Mouse (Mus musculus) kidney, postnatal 25 days (tissue): ENCODE measurements around the gene Chac1.
A peak's percentile ranks its signal among the peaks of the same experiment; 100 is the strongest.

ENCODE experiments used
- DNase-seq, 2 experiments: peaks; one replicate each; pipeline ENCODE4 v3.0.0; 2021; ENCODE audit warnings: mixed read lengths in 2 of 2

Chac1 gene

DNA sequence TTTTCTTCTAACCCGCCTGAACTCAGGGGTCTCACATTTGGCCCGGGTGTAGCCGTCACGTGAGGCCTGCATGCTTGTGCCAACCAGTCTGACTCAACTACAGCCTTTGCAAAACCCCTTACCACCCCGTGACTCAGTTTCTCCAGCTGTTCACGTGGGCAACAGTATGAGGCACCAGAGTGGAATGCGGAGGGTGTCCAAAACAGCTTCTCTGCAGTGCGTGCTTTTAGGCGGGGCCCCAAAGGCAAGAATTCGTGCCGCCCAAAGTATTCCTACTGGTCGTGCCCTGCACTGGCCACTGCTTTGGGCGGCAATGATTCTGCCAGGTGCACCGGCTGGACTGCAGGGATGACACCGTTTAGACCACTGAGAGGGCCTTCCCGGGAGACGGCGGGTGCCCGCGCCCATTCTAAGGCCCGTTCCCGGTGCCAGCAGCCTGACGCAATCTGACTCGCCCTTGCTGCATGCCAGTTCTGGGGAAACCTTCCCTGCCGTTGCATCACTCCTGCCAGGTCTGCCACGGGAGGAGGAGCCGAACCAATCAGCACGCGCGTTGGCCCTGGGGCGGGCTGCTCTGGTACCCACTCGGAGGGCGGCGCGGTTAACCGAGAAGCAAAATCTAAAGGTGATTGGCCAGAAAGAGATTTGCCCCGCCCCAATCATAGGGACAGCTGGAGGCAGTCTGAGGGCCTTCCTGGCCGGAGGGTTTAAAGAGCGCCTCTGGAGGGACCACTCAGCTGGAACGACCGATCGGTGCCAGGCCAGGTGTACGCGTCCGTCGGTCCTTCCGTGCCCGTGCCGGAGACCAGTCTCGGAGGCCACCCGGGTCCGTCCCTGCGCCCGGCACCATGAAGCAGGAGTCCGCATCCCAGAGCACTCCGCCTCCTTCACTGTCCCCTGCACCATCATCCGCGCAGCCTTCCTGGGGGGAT lies at the start of gene Chac1:
Gene Chac1, plus strand, starts transcription at position 675 of the 932 bp plus-strand sequence.
- DNase-seq = peak; percentile 88 to 95

DNA sequence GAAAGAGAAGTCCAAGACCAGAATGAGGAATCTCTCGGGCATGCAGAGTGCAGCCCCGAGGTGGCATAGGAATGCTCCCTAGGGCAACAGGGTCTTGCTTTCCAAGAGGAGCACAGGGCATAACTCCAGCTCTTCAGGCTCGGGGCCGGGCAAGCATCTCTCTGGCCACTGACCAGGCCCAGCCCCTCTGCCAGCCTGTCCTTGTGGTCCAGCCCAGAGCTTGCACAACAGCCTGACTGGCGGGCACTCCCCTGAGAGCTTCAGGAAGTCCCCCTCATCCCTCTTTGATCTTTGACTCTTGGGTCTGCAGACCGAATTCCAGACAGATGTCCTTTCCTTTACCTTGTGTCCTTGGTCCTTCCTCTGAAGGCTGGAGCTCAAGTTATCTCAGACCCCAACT lies 48.2 kb upstream of the Chac1 start:
- no peak for DNase-seq

DNA sequence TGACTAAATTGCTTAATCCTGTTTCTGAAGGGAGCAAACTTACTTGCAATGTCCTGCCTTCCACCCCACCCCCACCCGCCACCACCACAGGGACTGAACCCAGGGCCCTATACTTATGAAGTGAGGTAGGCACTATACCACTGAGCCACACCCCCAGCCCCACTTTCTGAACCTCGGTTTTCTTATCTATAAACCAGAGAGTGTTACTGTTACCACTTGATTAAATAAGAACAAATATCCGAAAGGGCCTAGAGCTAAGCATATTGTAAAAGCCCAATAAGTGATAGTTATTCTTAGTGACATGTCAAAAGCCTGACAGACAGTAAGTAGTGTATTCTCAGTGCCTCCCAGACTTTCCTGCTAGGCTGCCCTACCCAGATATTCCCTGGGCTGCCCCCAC lies 46.6 kb upstream of the Chac1 start:
- peak in 1 of 2 experiments; percentile 26 for DNase-seq

DNA sequence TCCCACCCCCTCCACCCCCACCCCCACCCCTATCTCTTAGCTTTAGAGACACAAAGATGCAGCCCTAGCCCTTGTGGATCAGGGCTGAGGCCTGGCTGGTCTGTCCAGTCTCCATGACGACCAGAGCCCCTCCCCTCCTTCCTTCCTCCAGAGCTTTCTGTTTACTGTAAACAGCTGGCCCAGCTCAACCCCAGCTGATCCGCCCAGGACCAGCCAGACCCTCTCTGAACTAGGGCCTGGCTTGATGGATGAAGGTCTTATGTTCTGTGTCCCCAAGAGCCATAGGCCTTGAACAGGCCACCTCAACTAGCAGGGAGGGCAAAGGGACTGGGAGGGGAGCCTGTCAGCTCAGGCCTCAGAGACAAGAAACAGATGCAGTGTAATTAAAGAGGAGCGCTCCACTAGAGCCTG lies 46.2 kb upstream of the Chac1 start:
- peak; percentile 87 to 92 for DNase-seq

DNA sequence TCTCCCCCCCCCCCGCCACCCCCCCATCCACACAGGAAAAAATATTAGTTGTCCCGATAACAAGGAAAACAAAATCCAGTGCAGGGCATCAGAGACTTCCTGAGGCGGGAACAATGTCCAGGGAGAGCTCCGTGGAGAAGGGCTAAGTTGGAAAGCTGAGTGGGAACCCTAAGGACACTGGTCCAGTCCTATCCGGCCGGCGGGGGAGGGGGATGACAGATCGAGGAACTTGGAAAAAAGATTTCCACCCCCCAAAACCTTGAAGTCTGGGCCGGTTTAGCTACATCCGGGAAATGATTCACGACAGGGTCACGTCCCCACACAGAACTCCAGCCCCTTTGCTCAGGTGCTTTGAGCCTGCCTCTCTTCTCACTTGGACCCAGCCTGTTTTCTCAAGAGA lies 39.5 kb upstream of the Chac1 start:
- DNase-seq = peak; percentile 81 to 88

DNA sequence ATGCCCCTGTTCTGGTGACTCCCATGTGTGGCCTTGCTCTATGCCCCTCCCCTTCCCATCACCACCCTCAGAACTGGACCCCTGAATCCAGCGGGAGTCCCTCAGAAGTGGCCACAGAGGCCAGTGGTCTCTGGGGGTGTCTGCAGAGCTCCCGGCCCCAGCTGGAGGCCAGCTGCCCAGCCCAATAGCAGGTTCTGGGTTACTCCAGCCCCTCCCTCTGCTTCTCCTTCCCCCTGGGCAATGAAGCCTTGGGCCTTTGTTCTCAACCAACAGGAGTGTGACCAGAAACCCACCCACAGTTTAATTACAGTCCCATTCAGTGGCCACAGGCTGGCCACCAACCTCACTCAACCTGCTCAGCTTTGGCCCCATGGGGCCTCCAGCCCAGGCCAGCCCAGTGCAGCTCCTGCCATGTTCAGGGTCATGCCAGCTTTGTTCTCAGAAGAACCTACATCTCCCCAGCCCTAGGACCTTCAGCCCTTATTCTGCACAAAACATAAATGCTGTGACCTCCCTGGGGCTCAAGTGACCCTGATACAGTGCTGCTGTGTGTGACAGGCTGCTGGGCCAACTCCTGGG lies 38.6 kb upstream of the Chac1 start:
- peak in 1 of 2 experiments; percentile 46 for DNase-seq

DNA sequence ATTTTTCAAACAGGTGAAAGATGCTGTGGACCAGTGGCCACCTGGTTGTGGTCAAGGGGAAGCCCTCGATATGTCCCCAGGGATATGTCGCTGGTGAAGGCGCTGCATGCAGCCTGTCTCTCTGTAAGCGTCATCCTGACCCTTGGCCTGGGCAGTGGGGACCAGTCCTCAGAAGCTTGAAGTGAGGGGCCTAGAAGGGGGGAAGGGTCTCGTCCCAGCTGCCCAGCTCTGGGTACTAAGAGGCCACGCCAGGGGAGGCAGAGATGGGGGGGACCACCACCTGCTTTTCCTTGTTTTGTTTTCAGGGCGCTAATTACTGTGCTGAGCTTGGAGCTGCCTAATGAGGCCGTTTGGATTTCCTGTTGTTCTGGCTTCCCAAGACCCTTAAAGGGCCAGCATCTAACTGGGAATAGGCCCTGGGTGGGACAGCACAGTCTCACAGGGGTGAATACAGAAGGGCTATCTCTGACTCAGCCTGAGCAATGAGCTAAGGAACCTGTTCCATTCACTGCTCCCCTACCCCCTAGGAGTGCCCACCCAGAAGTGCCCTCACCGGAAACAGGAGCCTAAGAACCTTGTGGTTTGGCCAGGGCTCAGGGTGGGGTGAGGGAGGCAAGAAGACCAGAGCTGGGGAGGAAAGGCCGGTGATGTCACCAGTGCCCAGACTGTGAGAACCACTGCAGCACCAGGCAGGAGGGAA lies 37.1 kb upstream of the Chac1 start:
- DNase-seq = peak in 1 of 2 experiments; percentile 49

DNA sequence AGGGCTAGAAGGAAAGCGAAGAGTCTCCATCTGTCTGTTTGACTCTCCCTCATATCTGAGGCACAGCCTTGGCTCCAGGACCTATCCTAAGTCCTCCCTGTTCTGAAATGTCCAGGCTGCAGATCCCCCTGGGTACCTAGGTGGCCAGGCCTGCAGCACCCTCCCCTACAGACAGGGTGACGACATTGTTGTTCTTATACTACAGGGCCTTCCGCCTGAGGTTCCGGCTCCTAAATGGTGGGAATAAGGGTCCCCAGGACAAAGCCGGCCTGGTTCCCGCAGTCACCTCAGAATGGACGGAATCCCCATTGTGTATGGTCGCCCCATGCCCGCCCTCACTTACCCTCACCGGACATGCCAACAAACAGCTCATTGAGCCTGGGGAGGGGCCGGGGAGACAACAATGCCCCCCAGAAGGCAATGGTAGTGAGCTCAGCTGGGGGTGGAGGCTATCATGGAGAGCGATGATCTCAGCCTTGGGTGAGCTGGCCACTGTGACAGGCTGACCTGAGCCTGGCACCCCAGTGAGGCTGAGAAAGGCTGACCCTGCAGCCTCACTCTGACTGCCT lies 36.2 kb upstream of the Chac1 start:
- DNase-seq = peak in 1 of 2 experiments; percentile 42

DNA sequence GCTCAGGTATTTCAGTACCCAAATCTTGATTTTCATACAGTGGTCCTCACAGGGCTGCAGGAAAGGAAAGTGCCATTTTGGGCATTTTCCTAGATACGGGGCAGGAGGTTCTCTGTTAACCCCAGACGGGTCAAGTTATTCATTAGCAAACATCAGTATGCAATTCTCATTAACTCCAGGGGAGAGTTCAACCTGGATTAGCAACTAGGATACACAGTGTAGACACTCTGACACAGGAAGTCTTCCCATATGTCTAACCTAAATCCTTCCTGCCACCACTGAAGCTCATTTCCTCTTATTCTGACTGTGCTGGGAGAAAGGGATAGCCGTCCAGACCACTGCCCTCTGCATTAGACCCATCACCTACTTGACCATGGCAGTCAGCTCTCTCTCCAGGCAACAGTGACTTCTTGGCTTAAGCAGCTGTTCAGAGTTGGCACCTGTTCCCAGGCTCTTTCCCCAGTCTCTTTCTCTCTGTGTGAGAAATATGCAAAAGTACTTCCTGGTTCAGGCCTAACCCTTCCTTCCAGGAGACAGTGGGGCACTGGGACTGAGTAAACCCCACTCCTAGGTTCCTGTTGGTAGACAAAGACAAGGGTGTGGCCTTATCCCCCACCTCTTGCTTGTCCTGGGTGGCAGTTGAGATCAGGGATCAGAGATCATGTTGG lies 32.9 kb upstream of the Chac1 start:
- DNase-seq = peak; percentile 59 to 61

DNA sequence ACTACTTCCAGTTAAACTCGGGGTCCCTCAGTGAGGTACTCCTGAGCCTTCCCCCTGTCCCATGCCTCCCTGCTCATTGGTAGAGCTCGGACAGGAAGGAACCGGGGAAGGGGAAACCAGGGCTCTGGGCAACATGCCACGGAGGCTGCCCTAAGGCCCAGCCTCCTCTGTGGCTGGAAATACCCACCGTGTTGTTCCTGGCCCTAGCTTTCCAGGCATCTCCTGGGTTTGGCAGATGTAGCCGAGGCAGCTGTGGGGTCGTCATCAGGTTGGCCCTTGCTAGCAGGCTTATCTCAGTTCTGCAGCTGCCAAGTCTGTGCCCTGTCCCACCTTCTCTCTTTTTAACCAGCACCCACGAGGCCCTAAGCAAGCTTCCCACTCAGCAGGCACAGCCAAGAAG lies 30.5 kb upstream of the Chac1 start:
- peak; percentile 52 to 69 for DNase-seq

DNA sequence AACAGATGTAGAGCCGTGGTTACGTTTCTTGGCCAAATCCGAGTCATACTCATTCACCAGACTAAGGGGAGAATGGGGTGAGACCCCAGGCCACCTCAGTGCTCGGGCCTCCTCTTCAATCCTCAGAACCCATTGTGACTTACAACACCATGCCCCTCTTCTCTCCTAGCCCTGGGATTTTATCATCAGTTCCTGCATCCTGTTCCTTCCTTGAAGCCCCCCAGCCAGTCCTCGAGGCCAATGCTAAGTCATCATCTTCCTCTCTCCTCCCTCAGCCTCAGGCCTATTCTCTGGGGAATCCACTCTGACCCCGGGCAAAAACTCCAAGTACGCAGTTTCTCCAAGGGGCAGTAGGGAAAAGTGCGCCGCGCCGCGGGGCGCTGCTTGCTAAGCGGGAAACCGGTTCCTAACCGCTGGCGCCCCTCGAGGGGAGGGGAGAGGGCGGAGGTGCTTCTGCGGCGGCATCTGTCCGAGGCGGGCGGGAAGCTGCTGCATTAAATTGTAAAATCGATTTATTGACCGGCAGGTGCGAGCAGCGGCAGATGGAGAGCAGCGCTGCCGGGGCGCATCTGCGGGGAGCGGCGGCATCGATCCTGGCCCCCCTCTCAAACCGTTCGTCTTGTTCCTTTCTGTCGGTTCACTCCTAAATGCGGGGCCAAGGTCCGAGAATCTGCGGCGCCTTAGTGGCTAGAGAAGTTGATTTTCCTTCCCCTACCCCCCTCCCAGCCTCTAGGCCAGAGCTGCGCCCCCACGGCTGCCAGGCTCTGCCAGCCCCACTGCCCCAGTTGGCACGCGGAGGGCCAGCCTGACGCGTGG lies 29.1 kb upstream of the Chac1 start:
- peak in 1 of 2 experiments; percentile 58 for DNase-seq

DNA sequence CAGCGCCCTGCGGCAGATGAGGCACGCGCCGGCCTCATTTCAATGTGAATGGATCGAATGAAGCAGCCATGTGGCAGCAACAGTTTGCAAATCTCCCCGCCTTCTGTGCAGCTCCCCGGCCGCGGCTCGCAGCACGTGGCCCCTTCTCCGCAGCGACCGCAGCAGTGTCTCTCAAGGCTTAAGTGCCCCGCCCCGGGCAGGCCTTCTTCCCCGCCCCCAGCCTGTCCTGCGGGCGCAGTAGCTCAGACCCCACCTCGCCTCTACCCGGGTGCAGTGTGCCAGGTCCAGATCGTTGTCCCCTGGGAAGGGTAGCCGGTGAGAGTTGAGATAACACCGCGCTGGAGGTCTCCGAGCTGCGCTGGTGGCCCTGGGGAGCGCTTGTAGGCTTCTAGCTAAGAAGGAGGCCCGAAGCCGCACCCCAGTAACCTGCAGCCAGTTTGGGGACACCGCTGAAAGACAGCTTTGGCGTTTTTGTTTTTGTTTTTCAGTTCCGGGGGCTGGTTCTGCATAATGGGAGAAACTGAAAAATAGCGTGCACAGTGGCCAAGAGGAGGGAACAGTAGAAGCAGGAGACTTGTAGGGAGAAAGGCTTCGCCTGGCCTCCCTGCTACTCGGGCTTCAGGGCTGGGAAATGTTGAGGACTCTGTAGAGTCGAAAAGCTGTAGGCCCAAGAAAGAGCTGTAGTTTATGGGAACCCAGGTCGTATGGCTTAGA lies 28.3 kb upstream of the Chac1 start:
- DNase-seq = peak in 1 of 2 experiments; percentile 57

DNA sequence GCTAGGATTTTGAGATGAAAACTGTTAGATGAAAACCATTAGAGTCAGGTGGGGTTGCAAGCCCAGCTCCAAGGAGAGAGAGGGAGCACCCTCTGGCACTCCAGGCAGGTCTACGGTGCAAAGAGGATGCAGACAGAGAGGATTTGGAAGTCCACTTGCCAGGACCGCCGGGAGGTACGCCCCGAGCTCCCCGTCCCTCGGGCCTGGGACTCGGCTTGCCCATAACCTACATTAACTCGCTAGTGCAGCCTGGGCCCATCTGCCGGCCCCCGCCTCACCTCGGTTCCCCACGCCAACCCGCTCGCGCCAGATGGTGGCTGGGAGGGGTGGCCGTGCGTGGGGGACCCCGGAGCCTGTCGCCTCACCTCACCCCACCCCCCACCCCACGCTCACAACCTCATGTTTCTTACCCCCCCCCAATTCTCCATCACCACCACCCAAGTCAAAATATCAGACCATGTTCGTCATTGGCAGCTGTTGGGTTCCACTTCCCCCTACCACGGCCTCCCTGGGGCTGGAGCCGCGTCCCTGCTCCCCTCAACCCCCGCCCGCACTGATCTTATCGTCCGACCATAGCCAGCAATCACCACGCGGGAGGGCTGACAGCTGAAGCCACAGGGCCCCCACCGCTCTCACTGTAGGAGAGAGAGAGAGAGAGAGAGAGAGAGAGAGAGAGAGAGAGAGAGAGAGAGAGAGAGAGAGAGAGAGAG lies 27.0 kb upstream of the Chac1 start:
- DNase-seq = peak in 1 of 2 experiments; percentile 40

DNA sequence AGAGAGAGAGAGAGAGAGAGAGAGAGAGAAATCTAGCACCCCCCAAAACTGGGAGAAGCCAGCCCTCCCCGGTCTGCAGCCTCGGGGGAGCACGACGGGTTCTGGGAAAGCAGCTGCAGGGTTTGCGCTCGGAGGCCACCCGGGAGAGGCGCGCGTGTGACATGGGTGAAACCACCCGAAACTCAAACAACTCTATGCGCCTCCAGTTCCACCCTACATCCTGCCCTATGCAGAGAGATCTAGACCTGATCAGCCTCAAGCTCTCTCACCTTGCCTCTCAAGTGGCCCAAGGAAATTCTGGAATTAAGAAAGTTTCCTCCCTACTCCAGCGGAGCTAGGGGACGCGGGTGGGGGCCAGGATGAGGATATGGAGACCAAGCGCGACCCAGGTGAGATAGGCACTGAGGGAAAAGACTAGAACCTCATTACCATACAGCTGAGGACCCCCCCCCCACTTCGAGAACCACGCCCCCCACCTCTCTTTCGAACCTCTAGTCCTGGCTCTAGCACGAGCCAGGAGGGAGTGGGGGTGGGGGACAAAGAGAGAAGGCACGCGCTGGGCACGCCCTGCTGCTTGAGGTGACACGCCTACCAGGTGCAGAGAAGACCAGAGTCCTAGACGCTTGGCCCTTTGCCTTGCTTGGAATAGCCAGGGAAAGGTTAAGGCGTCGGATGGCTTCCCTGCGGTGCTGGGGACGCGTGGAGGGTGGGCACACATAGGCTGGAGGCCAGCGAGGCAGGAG lies 26.3 kb upstream of the Chac1 start:
- DNase-seq = peak; percentile 79 to 85

DNA sequence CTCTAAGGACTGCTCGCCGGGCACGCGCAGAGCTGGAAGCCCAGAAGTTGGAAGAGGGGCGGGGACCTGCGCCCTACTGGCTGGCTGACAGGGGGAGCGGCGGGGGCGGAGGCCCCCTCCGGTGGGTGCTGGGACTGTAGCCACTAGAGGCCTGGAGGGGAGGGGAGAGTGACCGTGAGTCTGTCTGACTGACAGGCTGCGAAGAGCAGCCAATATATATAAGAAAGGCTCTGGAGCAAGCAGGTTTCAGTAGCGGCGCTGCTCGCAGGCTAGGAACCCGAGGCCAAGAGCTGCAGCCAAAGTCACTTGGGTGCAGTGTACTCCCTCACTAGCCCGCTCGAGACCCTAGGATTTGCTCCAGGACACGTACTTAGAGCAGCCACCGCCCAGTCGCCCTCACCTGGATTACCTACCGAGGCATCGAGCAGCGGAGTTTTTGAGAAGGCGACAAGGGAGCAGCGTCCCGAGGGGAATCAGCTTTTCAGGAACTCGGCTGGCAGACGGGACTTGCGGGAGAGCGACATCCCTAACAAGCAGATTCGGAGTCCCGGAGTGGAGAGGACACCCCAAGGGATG lies 25.4 kb upstream of the Chac1 start, which contains the start of gene Dll4:
Gene Dll4, plus strand, starts transcription at position 217 of the 576 bp plus-strand sequence.
- peak; percentile 76 to 91 for DNase-seq

DNA sequence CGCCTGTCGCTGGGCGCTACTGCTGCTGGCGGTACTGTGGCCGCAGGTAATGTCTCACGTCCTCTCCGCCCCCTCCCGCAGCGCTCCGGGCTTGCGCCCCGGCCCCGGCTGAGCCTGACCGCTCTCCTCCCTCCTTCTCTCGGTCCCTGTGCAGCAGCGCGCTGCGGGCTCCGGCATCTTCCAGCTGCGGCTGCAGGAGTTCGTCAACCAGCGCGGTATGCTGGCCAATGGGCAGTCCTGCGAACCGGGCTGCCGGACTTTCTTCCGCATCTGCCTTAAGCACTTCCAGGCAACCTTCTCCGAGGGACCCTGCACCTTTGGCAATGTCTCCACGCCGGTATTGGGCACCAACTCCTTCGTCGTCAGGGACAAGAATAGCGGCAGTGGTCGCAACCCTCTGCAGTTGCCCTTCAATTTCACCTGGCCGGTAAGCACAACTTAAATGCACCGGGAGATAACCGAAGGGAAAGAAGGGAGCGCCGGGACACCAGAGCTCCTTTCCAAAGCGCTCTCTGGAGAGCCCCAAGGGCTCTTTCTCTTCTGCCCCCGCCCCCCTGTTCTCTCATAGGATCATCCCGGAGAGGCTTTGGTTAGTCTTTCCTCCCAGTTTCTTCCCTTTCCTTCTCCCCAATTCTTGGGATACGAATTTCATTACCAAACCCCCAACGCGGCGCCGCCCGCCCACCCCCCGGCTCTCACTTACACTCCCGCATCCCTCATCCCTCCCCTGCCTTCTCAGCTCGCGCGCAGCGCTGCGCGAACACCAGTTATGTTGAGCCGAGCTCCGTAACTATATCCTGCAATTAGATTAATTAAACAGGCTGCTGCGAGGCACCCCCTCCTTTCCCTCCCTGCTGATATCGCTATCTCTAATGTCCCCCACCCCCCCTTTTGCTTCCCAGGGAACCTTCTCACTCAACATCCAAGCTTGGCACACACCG lies 24.6 kb upstream of the Chac1 start:
- DNase-seq = peak in 1 of 2 experiments; percentile 63

DNA sequence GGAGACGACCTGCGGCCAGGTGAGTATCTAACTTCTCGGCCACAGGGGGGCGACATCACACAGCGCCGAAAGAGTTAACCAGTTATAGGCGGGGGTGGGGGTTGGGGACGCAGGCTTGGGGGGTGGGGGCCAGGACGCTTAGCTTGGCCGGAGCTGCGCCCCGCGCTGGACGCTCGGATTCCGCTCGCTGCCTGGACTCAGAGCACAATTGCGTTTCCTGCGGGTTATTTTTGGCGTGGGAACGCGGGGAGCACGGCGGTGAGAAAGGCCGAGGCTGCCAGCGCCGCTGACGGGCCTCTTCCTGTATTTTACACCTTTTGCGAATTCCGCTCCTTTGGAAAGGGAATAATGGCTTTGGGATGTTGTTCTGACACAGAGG lies 23.9 kb upstream of the Chac1 start:
- peak; percentile 83 to 92 for DNase-seq
